Mouse (Mus musculus): ENCODE results near the gene Csrnp3. TPM values are rescaled to one million over a fixed set of nuclear protein-coding genes. Genes with fewer than 3 reads are reported as not detected.
"Not testable (repeated sequence)": the region's sequence is repeated elsewhere in the genome, so short reads cannot be mapped to it uniquely, and the experiment has no call there.

Csrnp3 gene
- polyA plus RNA-seq, 1 experiment from 2014 or later = not detected

DNA sequence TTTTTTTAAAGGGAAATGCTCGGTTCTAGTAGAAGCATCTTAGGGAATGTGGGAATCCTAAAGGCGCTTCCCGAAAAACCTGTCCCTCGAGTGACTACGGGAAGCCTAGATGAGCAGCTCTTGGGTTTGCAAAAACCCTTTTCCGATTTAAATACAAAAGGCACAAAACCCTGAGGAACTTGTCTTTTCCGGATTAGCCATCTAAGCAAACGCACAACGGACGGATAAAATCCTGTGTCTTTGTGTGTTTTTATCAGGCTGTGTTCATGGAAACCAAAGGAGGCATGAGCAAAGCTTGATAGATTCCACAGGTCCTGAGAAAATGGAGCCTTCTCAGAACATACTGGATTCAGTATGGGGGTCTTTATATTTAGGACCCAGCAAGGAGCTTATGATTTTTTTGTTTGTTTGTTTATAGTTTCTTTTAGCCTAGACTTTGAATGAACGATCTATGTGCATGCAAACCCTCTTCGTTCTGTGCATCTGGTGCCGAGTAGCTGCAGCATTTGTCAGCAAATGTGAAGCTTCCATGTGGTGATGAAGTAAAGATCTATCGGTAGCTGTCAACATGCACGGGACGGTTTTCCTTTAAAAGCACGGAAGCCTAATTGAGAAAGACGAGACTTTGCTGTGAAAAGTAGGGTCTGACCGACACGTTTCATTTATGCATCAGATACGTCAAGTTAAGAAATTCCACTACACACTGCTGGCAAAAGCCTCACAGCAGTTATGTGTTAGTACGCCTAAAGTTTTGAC is 611 bp downstream of the Csrnp3 start:
- Histone ChIP-seq H3K4me3 (ENCODE audit: low read depth, low read length) (no peak overlapping the region), H3K36me3 (replicated peaks; ENCODE audit: insufficient read depth, low read length) (no peaks in the 10 kb centered on the region), H3K9ac (replicated peaks) (no peak overlapping the region), H3K4me1 (ENCODE audit: insufficient read depth) (no peaks in the 10 kb centered on the region), H3K27me3 (ENCODE audit: insufficient read depth, low read length) (no peaks in the 10 kb centered on the region), H3K9me3 (ENCODE audit: low read length) (no peaks in the 10 kb centered on the region), H3K27ac (ENCODE audit: low read depth) (no peak overlapping the region), H3K4me2 (ENCODE audit: low read depth, low read length) (peak overlapping the region; percentile 45)
- TF ChIP-seq EP300 (IDR thresholded peaks at IDR 0.05; ENCODE audit: low read depth) (no peak), CTCF (IDR thresholded peaks at IDR 0.05; ENCODE audit: low read depth) (no peak)
- DNase-seq (no peak), ATAC-seq (no peak)
- 4% methylated on average over 22 of the region's 22 CpGs for WGBS (ENCODE audit: insufficient replicate concordance)

GRCm38 (mm10) chr2:65847463-65848110 is 2.0 kb downstream of the Csrnp3 start:
- DNase-seq (no peak), ATAC-seq (no peak)
- Histone ChIP-seq H3K4me3 (ENCODE audit: low read depth, low read length) (no peak overlapping the region), H3K4me1 (ENCODE audit: insufficient read depth) (no peaks in the 10 kb centered on the region), H3K27me3 (ENCODE audit: insufficient read depth, low read length) (no peaks in the 10 kb centered on the region), H3K9me3 (ENCODE audit: low read length) (no peaks in the 10 kb centered on the region), H3K9ac (replicated peaks) (no peak overlapping the region), H3K27ac (ENCODE audit: low read depth) (no peak overlapping the region), H3K36me3 (replicated peaks; ENCODE audit: insufficient read depth, low read length) (no peaks in the 10 kb centered on the region), H3K4me2 (ENCODE audit: low read depth, low read length) (no peak overlapping the region)
- TF ChIP-seq CTCF (IDR thresholded peaks at IDR 0.05; ENCODE audit: low read depth) = no peak
- no peak for TF ChIP-seq EP300 (IDR thresholded peaks at IDR 0.05; ENCODE audit: low read depth)
- 64% methylated on average over 7 of the region's 7 CpGs for WGBS (ENCODE audit: insufficient replicate concordance)

- 57% methylated on average over 8 of the region's 8 CpGs for whole genome bisulfite sequencing (ENCODE audit: insufficient replicate concordance)
- H3K4me3 ChIP-seq (ENCODE audit: low read depth, low read length) = no peak overlapping the region
Measured at GRCm38 (mm10) chr2:65848706-65849105, 3.1 kb downstream of the Csrnp3 start.

DNA sequence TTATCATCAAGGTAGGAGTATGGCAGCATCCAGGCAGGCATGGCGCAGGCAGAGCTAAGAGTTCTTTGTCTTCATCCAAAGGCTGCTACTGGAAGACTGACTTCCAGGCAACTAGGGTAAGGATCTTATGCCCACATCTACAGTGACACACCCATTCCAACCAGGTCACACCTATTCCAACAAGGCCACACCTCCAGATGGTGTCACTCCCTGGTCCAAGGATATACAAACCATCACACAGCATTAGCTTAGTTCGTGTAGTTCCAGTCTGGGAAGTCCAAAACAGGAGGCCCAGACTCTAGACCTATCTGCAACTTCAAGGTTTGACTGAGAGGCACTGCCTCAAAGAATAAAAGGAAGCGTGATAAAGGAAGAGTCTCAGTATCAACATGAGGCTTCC is 4.7 kb downstream of the Csrnp3 start:
- ATAC-seq; H3K4me1 ChIP-seq (ENCODE audit: insufficient read depth); H3K9me3 ChIP-seq (ENCODE audit: low read length); H3K36me3 ChIP-seq (replicated peaks; ENCODE audit: insufficient read depth, low read length); H3K27me3 ChIP-seq (ENCODE audit: insufficient read depth, low read length); H3K4me2 ChIP-seq (ENCODE audit: low read depth, low read length); H3K9ac ChIP-seq (replicated peaks); H3K27ac ChIP-seq (ENCODE audit: low read depth); H3K4me3 ChIP-seq (ENCODE audit: low read depth, low read length); DNase-seq: not testable (repeated sequence)
- 73% methylated on average over 3 of the region's 3 CpGs for WGBS (ENCODE audit: insufficient replicate concordance)

More at GRCm38 (mm10) chr2:65848706-65849105, 3.1 kb downstream of the Csrnp3 start:
- Histone ChIP-seq H3K9me3 (ENCODE audit: low read length) (no peaks in the 10 kb centered on the region), H3K27me3 (ENCODE audit: insufficient read depth, low read length) (no peaks in the 10 kb centered on the region), H3K4me2 (ENCODE audit: low read depth, low read length) (no peak overlapping the region), H3K36me3 (replicated peaks; ENCODE audit: insufficient read depth, low read length) (no peaks in the 10 kb centered on the region), H3K27ac (ENCODE audit: low read depth) (no peak overlapping the region), H3K4me1 (ENCODE audit: insufficient read depth) (no peaks in the 10 kb centered on the region), H3K9ac (replicated peaks) (no peak overlapping the region)
- DNase-seq = no peak
- TF ChIP-seq EP300 (IDR thresholded peaks at IDR 0.05; ENCODE audit: low read depth) = no peak
- no peak for TF ChIP-seq CTCF (IDR thresholded peaks at IDR 0.05; ENCODE audit: low read depth)
- no peak for ATAC-seq

- ATAC-seq (no peak), DNase-seq (no peak)
- Histone ChIP-seq H3K4me1 (ENCODE audit: insufficient read depth) (no peaks in the 10 kb centered on the region), H3K4me3 (ENCODE audit: low read depth, low read length) (no peak overlapping the region), H3K27ac (ENCODE audit: low read depth) (no peak overlapping the region), H3K9me3 (ENCODE audit: low read length) (no peaks in the 10 kb centered on the region), H3K4me2 (ENCODE audit: low read depth, low read length) (no peak overlapping the region), H3K9ac (replicated peaks) (no peak overlapping the region), H3K36me3 (replicated peaks; ENCODE audit: insufficient read depth, low read length) (no peaks in the 10 kb centered on the region), H3K27me3 (ENCODE audit: insufficient read depth, low read length) (no peaks in the 10 kb centered on the region)
- TF ChIP-seq EP300 (IDR thresholded peaks at IDR 0.05; ENCODE audit: low read depth) (no peak), CTCF (IDR thresholded peaks at IDR 0.05; ENCODE audit: low read depth) (no peak)
- 80% methylated on average over 5 of the region's 5 CpGs for WGBS (ENCODE audit: insufficient replicate concordance)
Measured at GRCm38 (mm10) chr2:65856791-65857190, 11.2 kb downstream of the Csrnp3 start.

GRCm38 (mm10) chr2:65859767-65860727 is 14.5 kb downstream of the Csrnp3 start:
- no peak for ATAC-seq
- TF ChIP-seq EP300 (IDR thresholded peaks at IDR 0.05; ENCODE audit: low read depth) = no peak
- TF ChIP-seq CTCF (IDR thresholded peaks at IDR 0.05; ENCODE audit: low read depth) = no peak
- 81% methylated on average over 18 of the region's 18 CpGs for whole genome bisulfite sequencing (ENCODE audit: insufficient replicate concordance)
- Histone ChIP-seq H3K27me3 (ENCODE audit: insufficient read depth, low read length) (no peaks in the 10 kb centered on the region), H3K4me3 (ENCODE audit: low read depth, low read length) (no peak overlapping the region), H3K9me3 (ENCODE audit: low read length) (no peaks in the 10 kb centered on the region), H3K27ac (ENCODE audit: low read depth) (no peak overlapping the region), H3K4me1 (ENCODE audit: insufficient read depth) (no peaks in the 10 kb centered on the region), H3K9ac (replicated peaks) (no peak overlapping the region), H3K36me3 (replicated peaks; ENCODE audit: insufficient read depth, low read length) (no peaks in the 10 kb centered on the region), H3K4me2 (ENCODE audit: low read depth, low read length) (no peak overlapping the region)
- no peak for DNase-seq

Measured in liver, postnatal 0 days (tissue).